ENCODE assay signal across 8 mouse cellular contexts in genomic region chr5:142962444-142962961, GRCm38 (mm10). TPM values are rescaled to one million over a fixed set of nuclear protein-coding genes. Genes with fewer than 3 reads are reported as not detected.
DNase-seq lines count a peak whose midpoint lies in the region; ATAC-seq and TF ChIP-seq lines count a peak whose summit lies in the region.

No protein-coding gene starts in this region.

- H3K9ac ChIP-seq in heart, embryonic 13.5 days: peak overlapping the region; percentile 95
- H3K9ac ChIP-seq in hindbrain, embryonic 16.5 days (ENCODE audit: low read depth, low read length): peak overlapping the region; percentile 97
- H3K9ac ChIP-seq in lung, postnatal 0 days (replicated peaks; ENCODE audit: low read depth): peak overlapping the region; percentile 23

- H3K4me2 ChIP-seq in heart, embryonic 13.5 days: peak overlapping the region; percentile 81
- peak overlapping the region; percentile 97 for H3K4me2 ChIP-seq in hindbrain, embryonic 16.5 days (ENCODE audit: low read length)
- peak overlapping the region; percentile 79 for H3K4me2 ChIP-seq in lung, postnatal 0 days (replicated peaks; ENCODE audit: low read depth, low read length)

- H3K9me3 ChIP-seq in heart, embryonic 13.5 days: no peaks in the 10 kb centered on the region
- no peaks in the 10 kb centered on the region for H3K9me3 ChIP-seq in hindbrain, embryonic 16.5 days (ENCODE audit: control insufficient read depth, low read length)
- H3K9me3 ChIP-seq in lung, postnatal 0 days (ENCODE audit: low read length): no peaks in the 10 kb centered on the region

- H3K36me3 ChIP-seq in heart, embryonic 13.5 days: peaks cover 22% of the 10 kb centered on the region
- H3K36me3 ChIP-seq in hindbrain, embryonic 16.5 days (ENCODE audit: control insufficient read depth, insufficient read depth, low read length): no peaks in the 10 kb centered on the region
- no peaks in the 10 kb centered on the region for H3K36me3 ChIP-seq in lung, postnatal 0 days (ENCODE audit: insufficient read depth, low read length)

- H3K27ac ChIP-seq in heart, embryonic 13.5 days (replicated peaks): peak overlapping the region; percentile 88
- H3K27ac ChIP-seq in cortical plate, adult 2 months (ENCODE audit: insufficient read depth, low read length): peak overlapping the region; percentile 91
- H3K27ac ChIP-seq in hindbrain, embryonic 16.5 days (ENCODE audit: low read depth, low read length): peak overlapping the region; percentile 97
- peak overlapping the region; percentile 84 for H3K27ac ChIP-seq in lung, postnatal 0 days (ENCODE audit: low read length)

- peak overlapping the region; percentile 70 for H3K4me3 ChIP-seq in heart, embryonic 13.5 days
- peak overlapping the region; percentile 96 for H3K4me3 ChIP-seq in cortical plate, adult 2 months (ENCODE audit: insufficient read depth, low read length)
- H3K4me3 ChIP-seq in hindbrain, embryonic 16.5 days (ENCODE audit: low read length): peak overlapping the region; percentile 96
- peak overlapping the region; percentile 63 for H3K4me3 ChIP-seq in lung, postnatal 0 days (ENCODE audit: low read depth, low read length)

- no peak for TF ChIP-seq EP300 in lung, postnatal 0 days (IDR thresholded peaks at IDR 0.05)

- peaks cover 45% of the 10 kb centered on the region for H3K4me1 ChIP-seq in heart, embryonic 13.5 days
- H3K4me1 ChIP-seq in cortical plate, adult 2 months (ENCODE audit: control insufficient read depth, insufficient read depth, low read length): peaks cover 5% of the 10 kb centered on the region
- peaks cover 33% of the 10 kb centered on the region for H3K4me1 ChIP-seq in hindbrain, embryonic 16.5 days (ENCODE audit: control insufficient read depth, insufficient read depth, low read depth, low read length)
- peaks cover 9% of the 10 kb centered on the region for H3K4me1 ChIP-seq in lung, postnatal 0 days (ENCODE audit: insufficient read depth, low read depth, low read length)

- 10% methylated on average over 11 of the region's 11 CpGs for WGBS in heart, embryonic 13.5 days
- under 1% methylated on average over 11 of the region's 11 CpGs for WGBS in hindbrain, embryonic 16.5 days
- 9% methylated on average over 11 of the region's 11 CpGs for WGBS in lung, postnatal 0 days

- peaks cover 14% of the 10 kb centered on the region; the same call in 1 of the 2 replicates for H3K27me3 ChIP-seq in heart, embryonic 13.5 days (replicated peaks)
- H3K27me3 ChIP-seq in hindbrain, embryonic 16.5 days (replicated peaks; ENCODE audit: control insufficient read depth, insufficient read depth, low read length): no peaks in the 10 kb centered on the region
- no peaks in the 10 kb centered on the region for H3K27me3 ChIP-seq in lung, postnatal 0 days (replicated peaks; ENCODE audit: insufficient read depth, low read length)

- no peak for DNase-seq in heart, adult 11 months
- DNase-seq in lung, postnatal 0 days (ENCODE audit: low spot score): peak; percentile 41
- DNase-seq in T-cell, adult 2 months (ENCODE audit: low spot score): no peak
- no peak for DNase-seq in cerebellum, adult 11-12 months

- no peak for TF ChIP-seq POLR2A in cortical plate, adult 2 months (IDR thresholded peaks at IDR 0.05; ENCODE audit: extremely low read depth, insufficient read depth, low read length)

- ATAC-seq in heart, embryonic 13.5 days (ENCODE audit: extremely low read depth, insufficient number of reproducible peaks, low FRiP score, low TSS enrichment): no peak
- no peak for ATAC-seq in hindbrain, embryonic 16.5 days
- no peak for ATAC-seq in lung, postnatal 0 days
- ATAC-seq in granulocyte monocyte progenitor cell, adult 5-6 weeks (replicated peaks; ENCODE audit: poor library complexity, severe bottlenecking): no peak

- no peak for TF ChIP-seq CTCF in cortical plate, adult 2 months (IDR thresholded peaks at IDR 0.05; ENCODE audit: extremely low read depth, insufficient read depth, low read length)
- no peak for TF ChIP-seq CTCF in lung, postnatal 0 days (IDR thresholded peaks at IDR 0.05)

RNA-seq across cellular contexts. Expression of gene Fscn1, which starts 2.4 kb away (rescaled TPM):
- polyA plus RNA-seq in heart, embryonic 13.5 days (2015; fragmentation: Nextera tagmentation; extraction: Ambion mirVana): 135 and 155 TPM in 2 replicates
- polyA plus RNA-seq in cortical plate, adult 2 months (2012; rRNA removed): 260 and 267 TPM in 2 replicates
- polyA plus RNA-seq in hindbrain, embryonic 16.5 days (2015; fragmentation: Nextera tagmentation; extraction: Ambion mirVana): 478 and 522 TPM in 2 replicates
- polyA plus RNA-seq in lung, postnatal 0 days (2015; fragmentation: Nextera tagmentation; extraction: Ambion mirVana): 69.1 and 81.4 TPM in 2 replicates
- not detected in 2 replicates for total RNA-seq in granulocyte monocyte progenitor cell, adult 5-6 weeks (2014; fragmentation: Nextera tagmentation)
- total RNA-seq in granulocyte monocyte progenitor cell, adult 5-6 weeks (2017): not detected in 2 replicates

RNA-seq across cellular contexts. Expression of gene Actb, which starts 55.9 kb away (rescaled TPM):
- polyA plus RNA-seq in heart, embryonic 13.5 days (2015; fragmentation: Nextera tagmentation; extraction: Ambion mirVana): 6,383 and 6,386 TPM in 2 replicates
- polyA plus RNA-seq in cortical plate, adult 2 months (2012; rRNA removed): 2,590 and 2,602 TPM in 2 replicates
- 11,512 and 13,219 TPM in 2 replicates for polyA plus RNA-seq in hindbrain, embryonic 16.5 days (2015; fragmentation: Nextera tagmentation; extraction: Ambion mirVana)
- 18,716 and 19,008 TPM in 2 replicates for polyA plus RNA-seq in lung, postnatal 0 days (2015; fragmentation: Nextera tagmentation; extraction: Ambion mirVana)
- total RNA-seq in granulocyte monocyte progenitor cell, adult 5-6 weeks (2014; fragmentation: Nextera tagmentation): 2,571 and 3,677 TPM in 2 replicates
- total RNA-seq in granulocyte monocyte progenitor cell, adult 5-6 weeks (2017): 2,475 and 4,369 TPM in 2 replicates

Comparison
In these comparisons a context has a peak if more than half of its experiments do, and no peak if none do; other contexts are left out.
1. H3K9ac ChIP-seq: peak in every context shown above with its lines; median percentile 97 in hindbrain, embryonic 16.5 days; 95 in heart, embryonic 13.5 days; 23 in lung, postnatal 0 days.